Mouse (Mus musculus) thymus, postnatal 14 days (tissue): ENCODE measurements around the gene Cdh6.

Experiments
- DNase-seq: peaks from one replicate; pipeline ENCODE4 v3.0.0; 2021

Gene Cdh6

DNA sequence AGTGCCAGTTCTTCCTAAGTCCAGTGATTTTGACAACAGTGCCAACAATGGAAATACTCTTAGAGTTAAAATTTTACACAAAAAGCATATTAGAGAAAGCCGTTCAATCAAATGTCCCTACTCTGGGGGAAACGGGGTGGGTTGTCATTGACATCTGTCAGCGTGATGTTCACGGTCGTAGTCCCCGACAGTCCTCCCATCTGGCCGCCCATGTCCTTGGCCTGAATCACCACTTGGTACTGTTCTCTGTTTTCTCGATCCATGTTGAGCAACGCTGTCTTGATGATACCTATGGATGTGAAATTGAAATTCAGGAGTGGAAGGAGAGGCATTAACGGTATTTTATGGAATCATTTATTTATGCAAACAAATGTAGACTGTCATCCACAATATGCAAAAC is 116.2 kb downstream of the Cdh6 start:
- no peak for DNase-seq

DNA sequence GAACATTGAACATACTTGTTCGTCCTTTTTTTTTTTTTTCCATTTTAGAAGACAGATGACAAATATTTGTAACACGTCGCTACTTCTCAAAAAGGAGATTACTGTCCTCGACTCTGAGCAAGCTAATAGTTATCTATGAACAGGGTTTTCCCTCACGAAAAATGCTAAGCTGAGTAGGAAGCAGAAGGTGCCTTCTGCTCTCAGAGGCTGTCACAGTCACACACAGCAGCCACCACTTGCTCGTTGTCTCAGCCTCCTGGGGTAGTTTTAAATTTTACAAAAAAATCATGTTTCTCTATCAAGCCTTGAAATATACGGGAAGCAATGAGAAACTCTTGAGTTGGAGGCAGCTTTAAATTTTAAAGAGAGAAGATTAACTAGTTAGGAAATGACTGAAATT is 125.6 kb downstream of the Cdh6 start:
- DNase-seq: no peak

DNA sequence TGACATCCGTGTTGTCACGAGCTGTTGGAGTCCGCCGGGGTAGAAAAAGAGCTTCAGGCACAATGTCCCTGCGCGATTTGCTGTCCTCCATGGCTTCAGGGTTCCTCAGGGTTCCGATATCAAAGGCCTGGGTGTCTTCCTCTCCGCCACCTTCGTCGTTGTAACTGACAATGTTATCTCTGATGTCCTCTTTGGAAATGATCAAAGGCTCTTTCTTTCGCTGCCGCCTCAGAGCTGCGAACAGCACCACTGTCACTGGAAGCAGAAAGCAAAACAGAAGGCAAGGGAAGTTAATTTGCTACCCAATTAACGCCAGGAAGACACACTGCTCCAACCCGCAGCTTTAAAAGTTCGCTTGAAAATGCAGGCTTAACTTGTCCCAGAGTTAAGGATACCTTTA is 139.0 kb downstream of the Cdh6 start:
- no peak for DNase-seq

DNA sequence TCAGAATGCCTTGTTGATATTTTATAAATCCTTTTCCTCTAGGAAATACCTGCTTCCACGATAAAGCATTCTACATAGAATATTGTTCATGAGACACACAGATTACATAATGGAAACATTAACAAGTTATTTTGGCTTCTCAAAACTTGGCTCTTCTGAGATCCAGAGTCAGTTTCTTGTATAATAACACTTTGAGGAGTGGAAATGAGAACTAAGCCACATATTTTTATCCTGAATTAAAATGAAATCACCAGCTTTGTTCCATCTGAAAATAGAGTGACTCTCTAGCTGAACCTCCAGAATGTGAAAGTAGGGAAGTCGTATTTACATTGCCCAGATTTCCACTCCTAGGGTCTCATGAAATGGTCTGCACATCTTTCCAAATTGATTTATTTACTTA is 142.8 kb downstream of the Cdh6 start:
- DNase-seq: no peak

DNA sequence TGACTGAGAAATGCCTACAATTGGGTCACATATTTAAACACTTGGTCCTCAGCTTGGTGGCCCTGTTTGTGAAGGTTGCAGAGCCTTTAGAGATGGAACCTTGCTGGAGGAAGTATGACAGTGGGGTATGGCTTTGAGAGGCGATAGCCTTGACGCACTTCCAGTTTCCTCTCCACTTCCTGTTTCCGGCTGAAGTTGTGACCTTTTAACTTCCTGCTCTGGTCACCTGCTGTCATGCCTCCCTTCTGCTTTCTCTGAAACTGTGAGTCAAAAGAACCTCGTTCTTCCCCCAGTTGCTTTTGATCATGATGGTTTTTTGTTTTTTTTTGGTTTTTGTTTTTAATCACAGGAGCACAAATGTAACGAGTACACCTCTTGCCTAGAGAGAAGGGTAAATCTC is 146.0 kb downstream of the Cdh6 start:
- DNase-seq: no peak

DNA sequence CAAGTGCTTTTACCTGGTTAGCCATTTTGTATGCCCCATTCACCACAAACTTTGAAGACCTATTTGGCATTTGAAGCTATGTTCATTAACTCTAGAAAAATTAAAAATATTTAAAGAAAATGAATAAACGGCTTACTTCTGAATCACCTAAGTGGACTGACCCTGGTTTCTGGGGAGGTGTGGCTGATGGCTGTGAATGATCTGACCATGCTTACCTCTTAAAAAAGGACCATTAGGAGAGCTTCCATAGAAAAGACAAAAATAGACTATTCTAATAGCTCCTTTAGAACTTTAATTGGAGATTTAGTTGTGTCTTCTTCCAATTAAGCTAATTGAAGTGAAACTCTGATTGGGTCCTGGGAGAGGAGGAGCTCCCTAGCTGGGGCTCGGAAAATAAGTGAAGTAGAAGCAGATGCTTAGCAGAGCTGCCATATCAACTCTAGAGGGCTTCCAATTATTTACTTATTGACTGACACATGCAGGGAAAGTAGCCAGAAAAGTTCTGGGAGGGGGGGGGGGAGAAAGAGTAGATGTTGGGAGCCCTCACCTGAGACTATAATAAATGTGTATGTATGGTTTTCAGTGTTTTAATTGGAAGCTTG is 156.6 kb downstream of the Cdh6 start:
- no peak for DNase-seq

DNA sequence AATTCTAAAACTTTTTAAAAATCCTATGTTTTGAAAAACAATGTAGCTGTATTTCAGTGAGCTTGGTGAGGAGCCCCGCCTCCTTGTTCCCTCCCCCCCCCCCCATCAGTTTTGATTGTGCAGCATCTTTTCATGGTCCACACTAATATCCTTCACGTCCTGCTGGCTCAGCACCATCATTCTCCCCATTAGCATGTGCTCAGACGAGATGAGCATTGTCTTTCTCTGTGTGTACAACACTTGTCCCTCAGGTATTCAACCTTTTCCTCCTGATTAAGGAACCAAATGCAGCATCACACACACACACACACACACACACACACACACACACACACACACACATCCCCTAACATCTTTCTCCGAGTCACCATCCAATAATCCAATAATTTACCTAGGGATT is 164.7 kb downstream of the Cdh6 start:
- no peak for DNase-seq

DNA sequence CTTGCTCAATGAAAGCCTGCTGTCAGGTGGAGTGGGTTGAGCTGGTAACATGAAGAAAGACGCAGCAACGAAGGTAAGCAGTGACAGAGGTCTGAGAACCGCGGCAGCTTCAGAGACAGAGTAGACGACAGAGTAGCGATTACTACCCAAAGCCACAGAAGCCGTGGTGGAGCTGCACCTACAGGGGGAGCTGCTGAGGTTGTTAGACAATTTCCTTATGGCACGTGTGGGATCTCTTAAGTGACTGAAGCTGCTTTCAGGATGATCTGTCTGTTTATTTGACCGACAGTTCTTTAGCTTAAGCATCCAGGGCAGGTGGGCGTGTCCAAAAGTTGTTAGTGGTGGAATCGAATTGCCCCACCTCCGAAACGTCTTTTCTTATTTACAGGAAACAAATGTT is 167.5 kb downstream of the Cdh6 start:
- DNase-seq: no peak

DNA sequence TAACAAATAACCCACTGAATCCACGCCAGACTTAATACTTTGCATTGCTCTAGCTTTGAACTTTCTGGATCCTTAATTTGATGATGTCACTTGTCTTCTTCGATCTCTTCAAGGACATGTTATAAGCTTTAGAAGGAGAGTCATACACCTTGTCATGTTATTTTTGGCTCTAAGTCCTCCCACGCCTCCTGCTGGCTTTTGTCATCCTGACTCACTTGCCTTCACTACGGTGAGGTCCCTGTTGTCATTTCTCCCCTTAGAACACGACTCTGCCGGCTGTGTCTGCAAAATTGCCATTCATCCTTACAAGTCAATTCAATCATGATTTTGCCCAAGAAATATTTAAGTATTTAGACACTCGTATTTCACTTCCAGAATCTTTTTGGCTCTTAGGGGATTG is 171.9 kb downstream of the Cdh6 start:
- no peak for DNase-seq

DNA sequence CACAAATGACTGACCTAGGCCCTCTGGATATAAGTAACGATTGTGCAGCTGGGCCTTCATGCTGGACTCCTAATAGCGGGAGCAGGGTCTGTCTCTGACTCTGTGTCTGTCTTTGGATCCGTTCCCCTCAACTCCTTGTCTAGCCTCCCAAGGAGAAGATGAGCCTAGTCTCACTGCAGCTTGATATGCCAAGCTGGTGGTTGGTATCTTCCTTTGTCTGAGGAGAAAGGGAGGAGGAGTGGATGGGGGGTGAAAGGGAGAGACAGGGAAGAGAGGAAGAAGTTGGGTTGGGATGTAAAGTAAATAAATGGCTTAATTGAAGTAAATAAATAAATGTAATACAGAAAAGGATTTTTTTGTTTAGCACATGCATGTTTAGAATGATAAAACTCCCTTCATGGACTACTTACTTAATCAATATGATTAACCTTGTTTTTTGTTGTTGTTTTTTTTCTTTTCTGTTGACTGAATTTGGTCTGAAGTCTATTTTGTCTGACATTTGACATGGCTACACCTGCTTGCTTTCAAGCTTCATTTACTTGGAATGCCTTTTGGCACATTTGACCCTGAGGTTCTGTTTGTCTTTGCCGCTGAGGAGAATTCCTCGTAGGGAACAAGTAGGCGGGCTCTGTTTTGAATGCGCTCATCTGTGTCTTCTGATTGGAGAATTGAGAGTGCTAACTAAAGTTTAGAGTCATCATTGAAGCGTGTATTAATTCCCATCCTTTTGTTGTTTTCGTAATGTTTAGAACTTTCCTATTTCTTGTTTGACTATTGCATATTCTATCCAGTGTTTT is 178.7 kb downstream of the Cdh6 start:
- DNase-seq: no peak
